Mouse (Mus musculus) ES-E14 (cell line): ENCODE results near the gene Fasl. TPM values are rescaled to one million over a fixed set of nuclear protein-coding genes. Genes with fewer than 3 reads are reported as not detected.

Experiments used
- DNase-seq: peaks from one replicate; pipeline ENCODE4 v3.0.0-alpha.2; 2013; ENCODE audit warnings: low read depth, low spot score
- H3K27ac ChIP-seq: 2 replicates; pipeline ENCODE4 v1.5.1; 2012; ENCODE audit warnings: low read depth, mild to moderate bottlenecking, low read length, moderate library complexity, mixed read lengths; ENCODE audit not compliant: poor library complexity, insufficient read depth, severe bottlenecking
- H3K36me3 ChIP-seq: 2 replicates; pipeline ENCODE4 v1.6.1; 2012; ENCODE audit warnings: mild to moderate bottlenecking, low read length, moderate library complexity, mixed read lengths; ENCODE audit not compliant: control insufficient read depth, poor library complexity, insufficient read depth, severe bottlenecking
- H3K4me1 ChIP-seq, 2 experiments: fragments of 150-350 bp in 1 of 2; sonication (generic) in 1 of 2; 2 replicates each; pipeline ENCODE4 v1.6.1; 2012; ENCODE audit warnings: low read length in 2 of 2, mild to moderate bottlenecking in 1 of 2, mixed read lengths in 1 of 2; ENCODE audit not compliant: control insufficient read depth in 2 of 2, insufficient read depth in 2 of 2, poor library complexity in 1 of 2
- H3K4me3 ChIP-seq, 2 experiments: fragments of 150-350 bp in 1 of 2; sonication (generic) in 1 of 2; 2 replicates each; pipeline ENCODE4 v1.5.1; 2012; ENCODE audit warnings: low read length in 2 of 2, low read depth in 1 of 2, mild to moderate bottlenecking in 1 of 2, mixed read lengths in 1 of 2; ENCODE audit not compliant: insufficient read depth in 1 of 2, poor library complexity in 1 of 2, severe bottlenecking in 1 of 2
- H3K9ac ChIP-seq: 2 replicates; pipeline ENCODE4 v1.6.1; 2012; ENCODE audit warnings: low read depth, mild to moderate bottlenecking, low read length, mixed read lengths; ENCODE audit not compliant: poor library complexity, insufficient read depth, severe bottlenecking
- H3K9me3 ChIP-seq: fragments of 150-350 bp; sonication (generic); 2 replicates; pipeline ENCODE4 v1.6.1; 2012; ENCODE audit warnings: low read depth, mild to moderate bottlenecking, low read length; ENCODE audit not compliant: control insufficient read depth, insufficient read depth
- CHD2 ChIP-seq: IDR thresholded peaks from 2 replicates; pipeline ENCODE4 v1.6.1; 2014; ENCODE audit warnings: mild to moderate bottlenecking, low read depth, low read length, inconsistent platforms
- HCFC1 ChIP-seq: IDR thresholded peaks from 2 replicates; pipeline ENCODE4 v1.6.1; 2012; ENCODE audit warnings: low read length, inconsistent platforms, borderline replicate concordance; ENCODE audit not compliant: insufficient read depth
- MAFK ChIP-seq: IDR thresholded peaks from 2 replicates; pipeline ENCODE4 v1.6.1; 2014; ENCODE audit warnings: mild to moderate bottlenecking, low read depth, low read length, inconsistent platforms; ENCODE audit not compliant: insufficient read depth
- ZC3H11A ChIP-seq: IDR thresholded peaks from 2 replicates; pipeline ENCODE4 v1.6.1; 2012; ENCODE audit warnings: low read depth, mild to moderate bottlenecking, inconsistent platforms, low read length, borderline replicate concordance
- ZNF384 ChIP-seq: IDR thresholded peaks from 2 replicates; pipeline ENCODE4 v1.6.1; 2012; ENCODE audit warnings: low read depth, low read length, inconsistent platforms
- in situ Hi-C, 2 experiments: fragments of 600-800 bp; cut with MboI; formaldehyde crosslinking; loops; one replicate each; pipeline ENCODE4 v1.15.1; 2025; ENCODE audit warnings: low sequenced_read_pairs in 2 of 2, inconsistent platforms in 1 of 2; ENCODE audit not compliant: unreplicated experiment in 2 of 2
- total RNA-seq: library from RNA; depleted of rRNA; stranded (reverse); fragments of 300-350 nt; gene quantifications from 2 replicates; pipeline ENCODE4 v1.2.3, GENCODE M21; 2012

The Fasl gene
- total RNA-seq, 1 experiment: 0.22 TPM

GRCm38 (mm10) chr1:161766656-161767055 lies 21.6 kb downstream of the Fasl start:
- in situ Hi-C loops: no loop called here
- DNase-seq: no peak
- Histone ChIP-seq H3K4me1 (peaks cover 0 to 5% of the 10 kb centered on the region in 2 experiments; a peak in 1 of 4 replicates), H3K4me3 (no peak overlapping the region), H3K9me3 (no peaks in the 10 kb centered on the region), H3K9ac (no peak overlapping the region), H3K27ac (no peak overlapping the region), H3K36me3 (no peaks in the 10 kb centered on the region)
- TF ChIP-seq CHD2 (no peak), MAFK (no peak), ZNF384 (peak; percentile 78), HCFC1 (no peak), ZC3H11A (no peak)

GRCm38 (mm10) chr1:161765932-161766331 lies 22.4 kb downstream of the Fasl start:
- no peak overlapping the region for H3K27ac ChIP-seq
- no peak overlapping the region for H3K9ac ChIP-seq
- no peak for TF ChIP-seq CHD2
- no peak for TF ChIP-seq ZC3H11A
- no peak for TF ChIP-seq MAFK
- TF ChIP-seq HCFC1: no peak
- no peak for TF ChIP-seq ZNF384
- H3K36me3 ChIP-seq: no peaks in the 10 kb centered on the region
- H3K4me1 ChIP-seq: peaks cover 0 to 5% of the 10 kb centered on the region in 2 experiments; a peak in 1 of 4 replicates
- no peaks in the 10 kb centered on the region for H3K9me3 ChIP-seq
- no peak overlapping the region for H3K4me3 ChIP-seq
- DNase-seq: no peak
- in situ Hi-C loops: no loop called here

GRCm38 (mm10) chr1:161764964-161765363 lies 23.3 kb downstream of the Fasl start:
- DNase-seq: no peak

GRCm38 (mm10) chr1:161761556-161761955 lies 26.7 kb downstream of the Fasl start:
- in situ Hi-C loops: no loop called here
- H3K27ac ChIP-seq: no peak overlapping the region
- H3K4me3 ChIP-seq: no peak overlapping the region
- no peaks in the 10 kb centered on the region for H3K4me1 ChIP-seq
- no peak overlapping the region for H3K9ac ChIP-seq
- H3K36me3 ChIP-seq: no peaks in the 10 kb centered on the region
- no peak for DNase-seq
- TF ChIP-seq HCFC1: no peak
- no peak for TF ChIP-seq CHD2
- no peak for TF ChIP-seq ZC3H11A
- TF ChIP-seq ZNF384: no peak
- TF ChIP-seq MAFK: no peak
- no peaks in the 10 kb centered on the region for H3K9me3 ChIP-seq

More at GRCm38 (mm10) chr1:161764964-161765363, 23.3 kb downstream of the Fasl start:
- TF ChIP-seq ZNF384 (no peak), ZC3H11A (no peak), HCFC1 (no peak), CHD2 (no peak), MAFK (no peak)
- Histone ChIP-seq H3K4me1 (no peaks in the 10 kb centered on the region), H3K9ac (no peak overlapping the region), H3K27ac (no peak overlapping the region), H3K36me3 (no peaks in the 10 kb centered on the region), H3K4me3 (no peak overlapping the region), H3K9me3 (no peaks in the 10 kb centered on the region)
- in situ Hi-C loops: no loop called here

- Histone ChIP-seq H3K4me3 (no peak overlapping the region), H3K27ac (no peak overlapping the region), H3K4me1 (no peaks in the 10 kb centered on the region), H3K36me3 (no peaks in the 10 kb centered on the region), H3K9me3 (no peaks in the 10 kb centered on the region), H3K9ac (no peak overlapping the region)
- no peak for DNase-seq
- no peak for TF ChIP-seq MAFK
- TF ChIP-seq CHD2: no peak
- TF ChIP-seq ZNF384: no peak
- no peak for TF ChIP-seq HCFC1
- TF ChIP-seq ZC3H11A: no peak
- in situ Hi-C loops: no loop called here
Observed at GRCm38 (mm10) chr1:161756547-161756946, 31.7 kb downstream of the Fasl start.
